Mouse (Mus musculus): ENCODE data around the gene Cst6. TPM values are rescaled to one million over a fixed set of nuclear protein-coding genes. Genes with fewer than 3 reads are reported as not detected.
"Not testable (repeated sequence)": the region's sequence is repeated elsewhere in the genome, so short reads cannot be mapped to it uniquely, and the experiment has no call there.

The Cst6 gene
- 0.76 and 2.4 TPM in 2 replicates for total RNA-seq (2014; rRNA removed)
- 9.6 and 15.8 TPM in 2 replicates for polyA plus RNA-seq (2015; fragmentation: Nextera tagmentation; extraction: Ambion mirVana)

GRCm38 (mm10) chr19:5349502-5349873, at the start of gene Cst6:
Gene Cst6 (minus strand): TSS chr19:5349574.
- 63% methylated on average over 6 of the region's 6 CpGs for WGBS
- not testable (repeated sequence) for H3K27me3 ChIP-seq (ENCODE audit: insufficient read depth, low read length); DNase-seq; H3K36me3 ChIP-seq (ENCODE audit: insufficient read depth); H3K27ac ChIP-seq (ENCODE audit: low read depth, low read length); H3K9me3 ChIP-seq (ENCODE audit: low read length); H3K4me1 ChIP-seq (ENCODE audit: insufficient read depth)
- H3K4me3 ChIP-seq (ENCODE audit: low read depth, low read length) = peak within 1 kb of the TSS; percentile 40
- ATAC-seq = 0 out of 2 replicates have a peak, but pooled peaks have one; percentile 23
- H3K9ac ChIP-seq = peak within 1 kb of the TSS; percentile 61
- peak within 1 kb of the TSS; percentile 79 for H3K4me2 ChIP-seq (ENCODE audit: low read depth)

GRCm38 (mm10) chr19:5395371-5395770, 46.0 kb upstream of the Cst6 start:
- Histone ChIP-seq H3K27ac (ENCODE audit: low read depth, low read length) (no peak overlapping the region), H3K9me3 (ENCODE audit: low read length) (no peaks in the 10 kb centered on the region), H3K4me1 (ENCODE audit: insufficient read depth) (no peaks in the 10 kb centered on the region), H3K4me3 (ENCODE audit: low read depth, low read length) (no peak overlapping the region), H3K27me3 (ENCODE audit: insufficient read depth, low read length) (no peaks in the 10 kb centered on the region), H3K36me3 (ENCODE audit: insufficient read depth) (no peaks in the 10 kb centered on the region), H3K9ac (no peak overlapping the region), H3K4me2 (ENCODE audit: low read depth) (no peak overlapping the region)
- 74% methylated on average over 4 of the region's 4 CpGs for WGBS
- ATAC-seq (no peak), DNase-seq (no peak)
- TF ChIP-seq CTCF (IDR thresholded peaks at IDR 0.05; ENCODE audit: low read depth) = no peak

GRCm38 (mm10) chr19:5394168-5394567, 44.8 kb upstream of the Cst6 start:
- WGBS = 61% methylated on average over 10 of the region's 10 CpGs

DNA sequence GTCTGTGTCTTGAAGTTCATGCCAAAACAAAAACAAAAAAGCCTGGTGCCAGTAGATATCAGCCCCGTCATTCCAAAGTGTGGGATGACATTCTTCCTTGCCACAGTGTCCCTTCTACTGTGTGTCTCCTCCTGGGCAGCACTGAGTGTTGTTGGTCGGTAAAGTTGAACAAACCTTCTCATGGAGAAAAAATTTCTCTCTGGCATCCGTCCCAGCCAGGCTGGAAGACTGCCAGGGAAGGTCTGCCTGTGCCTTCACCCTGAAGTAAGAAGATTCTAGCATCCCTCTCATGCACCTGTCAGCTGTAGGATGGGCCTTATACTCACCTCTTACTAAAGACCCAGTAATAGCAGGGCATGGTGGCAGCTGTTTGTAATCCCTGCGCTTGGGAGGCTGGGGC, 43.5 kb upstream of the Cst6 start:
- DNase-seq (no peak), ATAC-seq (no peak)
- WGBS = 24% methylated on average over 4 of the region's 4 CpGs

More at GRCm38 (mm10) chr19:5394168-5394567, 44.8 kb upstream of the Cst6 start:
- no peak for TF ChIP-seq CTCF (IDR thresholded peaks at IDR 0.05; ENCODE audit: low read depth)
- no peak overlapping the region for H3K27ac ChIP-seq (ENCODE audit: low read depth, low read length)
- H3K4me2 ChIP-seq (ENCODE audit: low read depth) = no peak overlapping the region
- H3K27me3 ChIP-seq (ENCODE audit: insufficient read depth, low read length) = no peaks in the 10 kb centered on the region
- H3K9me3 ChIP-seq (ENCODE audit: low read length) = no peaks in the 10 kb centered on the region
- DNase-seq (no peak), ATAC-seq (no peak)
- H3K4me3 ChIP-seq (ENCODE audit: low read depth, low read length) = no peak overlapping the region
- no peaks in the 10 kb centered on the region for H3K36me3 ChIP-seq (ENCODE audit: insufficient read depth)
- no peak overlapping the region for H3K9ac ChIP-seq
- H3K4me1 ChIP-seq (ENCODE audit: insufficient read depth) = peaks cover 9% of the 10 kb centered on the region

DNA sequence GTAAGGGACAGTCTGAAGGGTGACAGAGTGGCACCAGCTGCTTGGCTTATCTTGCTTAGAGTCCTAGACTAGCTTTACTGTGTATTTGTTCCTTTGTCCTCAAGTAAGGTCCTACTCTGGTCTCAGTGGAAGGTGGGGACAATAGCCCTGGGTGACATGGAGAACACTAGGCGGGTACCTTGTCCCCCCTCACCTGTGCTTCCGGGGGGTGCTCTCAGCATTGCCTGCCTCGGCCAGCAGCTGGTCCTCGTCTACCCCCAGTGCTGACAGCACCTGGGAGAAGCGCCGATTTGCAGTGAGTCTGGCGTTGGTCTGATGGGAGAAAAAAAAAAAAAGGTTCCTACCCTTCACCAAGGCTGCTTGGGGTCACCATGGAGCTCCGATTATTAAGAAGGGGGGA, 41.0 kb upstream of the Cst6 start:
- H3K9me3 ChIP-seq (ENCODE audit: low read length) = no peaks in the 10 kb centered on the region
- H3K9ac ChIP-seq = no peak overlapping the region
- no peaks in the 10 kb centered on the region for H3K27me3 ChIP-seq (ENCODE audit: insufficient read depth, low read length)
- ATAC-seq (no peak), DNase-seq (no peak)
- H3K4me3 ChIP-seq (ENCODE audit: low read depth, low read length) = no peak overlapping the region
- WGBS = 88% methylated on average over 8 of the region's 8 CpGs
- no peak overlapping the region for H3K27ac ChIP-seq (ENCODE audit: low read depth, low read length)
- peaks cover 19% of the 10 kb centered on the region for H3K4me1 ChIP-seq (ENCODE audit: insufficient read depth)
- 0 out of 2 replicates have a peak, but pooled peaks cover 4% of the 10 kb centered on the region for H3K36me3 ChIP-seq (ENCODE audit: insufficient read depth)
- no peak for TF ChIP-seq CTCF (IDR thresholded peaks at IDR 0.05; ENCODE audit: low read depth)
- no peak overlapping the region for H3K4me2 ChIP-seq (ENCODE audit: low read depth)

More for the DNA sequence above, 43.5 kb upstream of the Cst6 start:
- H3K9ac ChIP-seq = no peak overlapping the region
- H3K9me3 ChIP-seq (ENCODE audit: low read length) = no peaks in the 10 kb centered on the region
- no peak overlapping the region for H3K27ac ChIP-seq (ENCODE audit: low read depth, low read length)
- no peaks in the 10 kb centered on the region for H3K36me3 ChIP-seq (ENCODE audit: insufficient read depth)
- TF ChIP-seq CTCF (IDR thresholded peaks at IDR 0.05; ENCODE audit: low read depth) = no peak
- H3K4me1 ChIP-seq (ENCODE audit: insufficient read depth) = peaks cover 10% of the 10 kb centered on the region
- H3K27me3 ChIP-seq (ENCODE audit: insufficient read depth, low read length) = no peaks in the 10 kb centered on the region
- no peak overlapping the region for H3K4me2 ChIP-seq (ENCODE audit: low read depth)
- H3K4me3 ChIP-seq (ENCODE audit: low read depth, low read length) = no peak overlapping the region

DNA sequence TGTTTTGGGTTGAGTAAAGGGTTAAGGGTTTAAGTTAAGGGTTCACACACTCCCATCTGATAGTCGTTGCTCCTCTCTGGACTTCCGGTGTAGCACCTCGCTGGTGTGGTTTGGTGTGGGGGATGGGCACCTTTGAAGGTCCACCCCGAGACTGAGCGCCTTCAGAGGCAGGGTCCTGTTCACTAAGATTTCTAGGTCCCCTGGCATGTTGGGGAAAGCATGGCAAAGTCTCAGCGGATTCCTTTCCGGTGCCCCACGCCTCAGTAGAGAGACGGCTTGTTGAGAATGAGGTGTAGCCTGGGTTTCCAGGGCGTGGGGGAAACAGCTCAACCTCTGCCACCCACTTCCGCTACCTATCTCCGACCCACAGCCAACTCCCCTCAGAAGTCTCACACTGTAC, 40.3 kb upstream of the Cst6 start:
- Histone ChIP-seq H3K9me3 (ENCODE audit: low read length) (no peaks in the 10 kb centered on the region), H3K27me3 (ENCODE audit: insufficient read depth, low read length) (no peaks in the 10 kb centered on the region), H3K27ac (ENCODE audit: low read depth, low read length) (no peak overlapping the region), H3K4me2 (ENCODE audit: low read depth) (peak overlapping the region; percentile 81), H3K4me3 (ENCODE audit: low read depth, low read length) (peak overlapping the region; percentile 99; the same call in 1 of the 2 replicates), H3K9ac (no peak overlapping the region), H3K36me3 (ENCODE audit: insufficient read depth) (0 out of 2 replicates have a peak, but pooled peaks cover 7% of the 10 kb centered on the region), H3K4me1 (ENCODE audit: insufficient read depth) (peaks cover 19% of the 10 kb centered on the region)
- ATAC-seq (no peak), DNase-seq (no peak)
- 63% methylated on average over 12 of the region's 12 CpGs for WGBS
- TF ChIP-seq CTCF (IDR thresholded peaks at IDR 0.05; ENCODE audit: low read depth) = no peak

DNA sequence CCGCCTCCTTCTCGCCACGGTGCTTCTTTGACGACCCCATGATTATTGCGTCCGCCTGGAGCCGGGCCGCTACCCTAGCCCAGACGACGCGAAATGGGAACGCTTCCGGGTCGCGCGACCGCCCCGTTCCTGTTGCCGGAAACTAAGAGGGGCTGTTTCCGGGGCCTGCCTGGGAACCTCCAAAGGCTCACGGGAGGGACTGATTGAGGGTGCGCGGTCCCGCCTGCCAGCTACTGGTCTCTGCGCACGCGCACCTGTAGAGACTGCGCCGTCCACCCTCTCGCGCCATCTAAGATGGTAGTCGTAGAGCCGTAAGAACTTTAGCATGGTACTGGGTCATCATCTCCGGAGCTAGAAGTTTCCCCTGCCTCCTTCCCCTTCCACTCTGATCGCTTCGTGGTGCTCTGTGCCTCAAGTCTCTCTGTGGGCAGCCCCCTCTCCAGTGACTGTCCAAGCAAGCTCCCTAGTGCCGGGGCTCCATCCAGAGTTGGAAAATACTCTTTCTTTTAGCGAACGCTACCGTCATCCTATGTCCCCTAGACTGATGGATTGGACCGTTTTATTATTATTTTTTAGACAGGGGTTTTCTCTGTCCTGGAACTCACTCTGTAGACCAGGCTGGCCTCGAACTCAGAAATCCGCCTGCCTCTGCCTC, 39.3 kb upstream of the Cst6 start, which contains the start of gene Sart1:
TSS of gene Sart1 (minus strand) at position 116 of the 655 bp plus-strand sequence.
- 3% methylated on average over 43 of the region's 43 CpGs for WGBS
- peak; percentile 98 for ATAC-seq
- Histone ChIP-seq H3K4me3 (ENCODE audit: low read depth, low read length) (peak within 1 kb of the TSS; percentile 99), H3K36me3 (ENCODE audit: insufficient read depth) (peaks cover 16% of the 10 kb centered on the region), H3K27me3 (ENCODE audit: insufficient read depth, low read length) (no peaks in the 10 kb centered on the region), H3K27ac (ENCODE audit: low read depth, low read length) (peak within 1 kb of the TSS; percentile 91), H3K4me1 (ENCODE audit: insufficient read depth) (peaks cover 19% of the 10 kb centered on the region), H3K9me3 (ENCODE audit: low read length) (no peaks in the 10 kb centered on the region), H3K4me2 (ENCODE audit: low read depth) (peak within 1 kb of the TSS; percentile 81), H3K9ac (peak within 1 kb of the TSS; percentile 94)
- peak; percentile 97 for DNase-seq
- TF ChIP-seq CTCF (IDR thresholded peaks at IDR 0.05; ENCODE audit: low read depth) = no peak
